Mouse (Mus musculus): ENCODE results near the gene 1700001C19Rik. TPM values are rescaled to one million over a fixed set of nuclear protein-coding genes. Genes with fewer than 3 reads are reported as not detected.

Gene 1700001C19Rik
- polyA plus RNA-seq (2017; shearing (Covaris generic)), result not detected

DNA sequence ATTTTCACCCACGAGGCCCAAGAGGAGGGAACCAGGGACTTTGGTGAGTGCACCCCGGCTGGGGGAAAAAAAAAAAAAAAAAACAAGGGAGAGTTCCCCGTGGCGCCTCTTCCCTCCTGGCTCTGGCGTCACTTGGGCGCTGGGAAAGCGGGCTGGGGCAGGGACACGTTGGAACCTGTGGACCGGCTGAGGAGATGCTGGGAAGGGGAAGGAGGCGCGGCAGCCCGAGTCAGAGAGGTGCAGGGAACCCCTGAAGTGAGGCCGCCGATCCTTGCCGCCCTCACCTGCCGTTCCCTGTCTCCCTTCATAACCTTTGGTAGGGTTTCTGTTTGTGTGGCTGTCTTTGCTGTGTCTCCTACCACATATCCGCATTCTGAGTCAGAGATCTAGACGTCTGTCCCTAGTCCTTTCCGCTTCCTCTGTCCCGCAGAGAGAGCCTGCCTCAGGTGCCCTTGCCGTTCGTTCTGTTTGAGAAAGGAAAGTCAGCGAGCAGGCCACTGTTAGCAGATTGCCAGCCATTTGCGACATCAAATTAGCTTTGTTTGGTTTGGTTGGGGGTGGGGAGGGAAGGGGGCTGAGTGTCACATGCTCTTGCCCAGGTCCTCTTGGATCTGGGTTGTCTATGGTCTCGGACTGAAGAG, at the start of gene 1700001C19Rik:
Gene 1700001C19Rik, minus strand, starts transcription at position 470 of the 641 bp plus-strand sequence.

GRCm38 (mm10) chr17:47436156-47436906, 845 bp downstream of the 1700001C19Rik start, which contains the start of gene AI661453:
TSS of gene AI661453 (plus strand) at chr17:47436615.

GRCm38 (mm10) chr17:47400451-47400850, 36.7 kb downstream of the 1700001C19Rik start, which contains the start of gene Guca1a:
TSS of gene Guca1a (minus strand) at chr17:47400584.

DNA sequence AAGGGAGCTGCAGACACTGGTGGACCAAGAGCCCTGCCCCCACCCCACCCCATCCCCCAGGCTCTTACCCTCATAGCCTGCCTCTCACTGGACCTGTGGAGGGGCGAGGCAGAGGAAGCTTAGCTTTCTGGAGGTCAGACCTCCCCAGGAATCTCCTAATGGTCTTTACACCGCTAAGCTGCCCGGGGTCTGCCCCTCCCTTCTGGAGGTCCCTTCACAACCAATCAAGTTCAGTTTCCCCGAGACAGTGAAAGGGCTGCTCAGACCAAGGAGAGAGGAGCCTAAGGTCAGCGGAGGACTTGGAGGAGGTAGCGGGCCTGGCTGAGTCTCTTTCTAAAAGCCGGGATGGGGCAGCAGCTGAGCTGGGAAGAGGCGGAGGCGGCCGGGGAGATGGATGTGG, 52.0 kb downstream of the 1700001C19Rik start, which contains the start of gene Guca1b:
Gene Guca1b, plus strand, starts transcription at position 249 of the 400 bp plus-strand sequence.

DNA sequence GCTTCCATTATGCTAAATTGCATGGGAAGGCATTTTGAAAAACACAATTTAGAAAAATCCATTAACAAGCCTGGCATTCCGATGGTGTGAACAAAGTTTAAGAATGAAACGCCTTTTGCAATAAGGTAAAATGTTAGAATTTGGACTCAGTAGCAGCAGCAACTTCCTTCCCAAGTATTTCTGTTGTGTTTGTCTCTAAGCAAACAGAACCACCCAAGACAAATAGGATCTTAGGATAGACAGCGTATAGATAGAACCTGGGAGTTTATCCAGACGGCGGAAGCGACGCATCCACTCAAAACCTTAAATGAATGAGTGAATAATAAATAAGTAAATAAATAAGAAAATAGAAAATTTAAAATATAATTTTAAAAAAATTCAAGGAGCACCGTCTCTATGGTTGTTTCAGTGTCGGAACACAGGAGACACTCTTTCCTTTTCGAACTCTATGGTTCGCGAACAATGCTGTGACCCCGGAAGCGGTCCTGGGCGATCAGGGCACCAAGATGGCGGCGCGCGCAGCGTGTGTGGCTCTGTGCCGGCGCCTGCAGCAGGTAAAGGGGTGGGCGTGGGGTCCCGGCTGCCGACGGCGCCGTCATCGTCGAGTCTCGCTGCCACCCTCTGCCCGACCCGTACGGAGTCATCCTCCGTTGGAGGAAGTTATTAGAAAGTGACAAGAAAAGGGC, 68.6 kb downstream of the 1700001C19Rik start, which contains the start of gene Mrps10:
Gene Mrps10, plus strand, starts transcription at position 487 of the 686 bp plus-strand sequence.

Other genes starting within 250 kb of the 1700001C19Rik start
- 29.5 TPM for gene Mrps10, start 68.5 kb downstream of the 1700001C19Rik start, polyA plus RNA-seq (2017; shearing (Covaris generic))
- gene Guca1b, start 52.0 kb downstream of the 1700001C19Rik start, polyA plus RNA-seq (2017; shearing (Covaris generic)), result 1.3 TPM
- gene Guca1a, start 36.8 kb downstream of the 1700001C19Rik start, polyA plus RNA-seq (2017; shearing (Covaris generic)), result not detected
- gene AI661453, start 761 bp downstream of the 1700001C19Rik start, polyA plus RNA-seq (2017; shearing (Covaris generic)), result not detected
- gene Taf8, start 64.9 kb upstream of the 1700001C19Rik start, polyA plus RNA-seq (2017; shearing (Covaris generic)), result 76.8 TPM
- gene Ccnd3, start 67.7 kb upstream of the 1700001C19Rik start, polyA plus RNA-seq (2017; shearing (Covaris generic)), result 288 TPM
- gene Bysl, start 174.1 kb upstream of the 1700001C19Rik start, polyA plus RNA-seq (2017; shearing (Covaris generic)), result 15.7 TPM
- 42.6 TPM for gene Med20, start 174.2 kb upstream of the 1700001C19Rik start, polyA plus RNA-seq (2017; shearing (Covaris generic))
- 3.2 TPM for gene Gm20517, start 174.2 kb upstream of the 1700001C19Rik start, polyA plus RNA-seq (2017; shearing (Covaris generic))
- 2.6 TPM for gene Usp49, start 193.3 kb upstream of the 1700001C19Rik start, polyA plus RNA-seq (2017; shearing (Covaris generic))

Data from naive thymus-derived CD4-positive, alpha-beta T cell, adult 5 months (primary cell).